Mouse (Mus musculus) stomach, embryonic 14.5 days (tissue): ENCODE measurements at regions not wholly inside any gene's neighbourhood (a gene's known extent, or its start where the extent isn't known, plus 50 kb on each side); places are given as distances from the start of the nearest gene placed in this dataset.

Experiments used
- ATAC-seq: fragments of 200-750 bp; cut with Nextera tagmentation; 2 replicates; pipeline ENCODE4 v1.8.0; 2017; ENCODE audit warnings: low read depth, moderate TSS enrichment; ENCODE audit not compliant: insufficient number of reproducible peaks, insufficient read depth, low FRiP score
- H3K27ac ChIP-seq: fragments of 300-500 bp; sonication (generic); 2 replicates; pipeline ENCODE4 v1.5.1; 2014; ENCODE audit warnings: mild to moderate bottlenecking, low read length, moderate library complexity, mixed read lengths
- H3K27me3 ChIP-seq: fragments of 300-500 bp; sonication (generic); 2 replicates; pipeline ENCODE4 v1.6.1; 2014; ENCODE audit warnings: low read length, control low read depth, mixed read lengths; ENCODE audit not compliant: control insufficient read depth, insufficient read depth
- H3K36me3 ChIP-seq: fragments of 300-500 bp; sonication (generic); 2 replicates; pipeline ENCODE4 v1.6.1; 2014; ENCODE audit warnings: mild to moderate bottlenecking, control low read depth, low read length, moderate library complexity, mixed read lengths; ENCODE audit not compliant: control insufficient read depth, insufficient read depth
- H3K4me1 ChIP-seq: fragments of 300-500 bp; sonication (generic); 2 replicates; pipeline ENCODE4 v1.6.1; 2014; ENCODE audit warnings: low read length, control low read depth, mixed read lengths; ENCODE audit not compliant: control insufficient read depth, insufficient read depth
- H3K4me2 ChIP-seq: fragments of 300-500 bp; sonication (generic); replicated peaks from 2 replicates; pipeline ENCODE4 v1.6.1; 2014; ENCODE audit warnings: low read depth, low read length, control low read depth
- H3K4me3 ChIP-seq: fragments of 300-500 bp; sonication (generic); 2 replicates; pipeline ENCODE4 v1.5.1; 2014; ENCODE audit warnings: low read depth, low read length, control low read depth
- H3K9ac ChIP-seq: fragments of 300-500 bp; sonication (generic); replicated peaks from 2 replicates; pipeline ENCODE4 v1.6.1; 2014; ENCODE audit warnings: low read depth, mild to moderate bottlenecking, control low read depth, low read length, moderate library complexity, mixed read lengths
- H3K9me3 ChIP-seq: fragments of 300-500 bp; sonication (generic); 2 replicates; pipeline ENCODE4 v1.6.1; 2016; ENCODE audit warnings: low read depth, low read length, control low read depth; ENCODE audit not compliant: control insufficient read depth
- WGBS: fragments of 180-500 bp; shearing (Covaris S2); extraction: QIAGEN DNeasy Blood & Tissue Kit; methylation state at CpG from one replicate; pipeline ENCODE4 v1.1.7; 2014; 5-methylcytosine and 5-hydroxymethylcytosine counted together

- Histone ChIP-seq H3K27me3 (no peaks in the 10 kb centered on the region), H3K9me3 (no peaks in the 10 kb centered on the region), H3K9ac (no peak overlapping the region), H3K36me3 (no peaks in the 10 kb centered on the region), H3K27ac (no peak overlapping the region), H3K4me1 (no peaks in the 10 kb centered on the region), H3K4me2 (no peak overlapping the region), H3K4me3 (no peak overlapping the region)
- WGBS, result 77% methylated on average over 5 of the region's 5 CpGs
- ATAC-seq, result no peak
Observed at GRCm38 (mm10) chr3:130932226-130932625, 178.0 kb upstream of the Lef1 start.

GRCm38 (mm10) chr3:130925000-130925399 is 185.3 kb upstream of the Lef1 start:
- Histone ChIP-seq H3K36me3 (no peaks in the 10 kb centered on the region), H3K27me3 (0 out of 2 replicates have a peak, but pooled peaks cover 2% of the 10 kb centered on the region), H3K9ac (no peak overlapping the region), H3K27ac (no peak overlapping the region), H3K4me3 (no peak overlapping the region), H3K4me1 (no peaks in the 10 kb centered on the region), H3K9me3 (no peaks in the 10 kb centered on the region), H3K4me2 (no peak overlapping the region)
- WGBS, result 61% methylated on average over 5 of the region's 5 CpGs
- no peak for ATAC-seq

GRCm38 (mm10) chr3:130923615-130923958 is 186.7 kb upstream of the Lef1 start:
- Histone ChIP-seq H3K36me3 (no peaks in the 10 kb centered on the region), H3K9ac (no peak overlapping the region), H3K4me2 (peak overlapping the region; percentile 37), H3K4me3 (peak overlapping the region; percentile 5; the same call in 1 of the 2 replicates), H3K4me1 (no peaks in the 10 kb centered on the region), H3K27me3 (0 out of 2 replicates have a peak, but pooled peaks cover 2% of the 10 kb centered on the region), H3K27ac (no peak overlapping the region), H3K9me3 (no peaks in the 10 kb centered on the region)
- no peak for ATAC-seq
- WGBS, result 21% methylated on average over 8 of the region's 8 CpGs

GRCm38 (mm10) chr3:130922812-130923614 is 187.3 kb upstream of the Lef1 start:
- no peaks in the 10 kb centered on the region for H3K9me3 ChIP-seq
- no peak for ATAC-seq
- H3K36me3 ChIP-seq, result no peaks in the 10 kb centered on the region
- H3K27ac ChIP-seq, result no peak overlapping the region
- H3K4me2 ChIP-seq, result peak overlapping the region; percentile 37
- H3K4me3 ChIP-seq, result peak overlapping the region; percentile 5; the same call in 1 of the 2 replicates
- no peaks in the 10 kb centered on the region for H3K4me1 ChIP-seq
- WGBS, result 16% methylated on average over 23 of the region's 23 CpGs
- 0 out of 2 replicates have a peak, but pooled peaks cover 2% of the 10 kb centered on the region for H3K27me3 ChIP-seq
- H3K9ac ChIP-seq, result no peak overlapping the region

- Histone ChIP-seq H3K9ac (no peak overlapping the region), H3K9me3 (no peaks in the 10 kb centered on the region), H3K27ac (no peak overlapping the region), H3K4me3 (no peak overlapping the region), H3K4me1 (no peaks in the 10 kb centered on the region), H3K27me3 (0 out of 2 replicates have a peak, but pooled peaks cover 2% of the 10 kb centered on the region), H3K4me2 (no peak overlapping the region), H3K36me3 (no peaks in the 10 kb centered on the region)
- no peak for ATAC-seq
- 89% methylated on average over 9 of the region's 9 CpGs for WGBS
Observed at GRCm38 (mm10) chr3:130921621-130922245, 188.5 kb upstream of the Lef1 start.

GRCm38 (mm10) chr3:130913812-130914211 is 183.6 kb upstream of the Rpl34 start:
- no peak for ATAC-seq
- Histone ChIP-seq H3K27me3 (no peaks in the 10 kb centered on the region), H3K36me3 (no peaks in the 10 kb centered on the region), H3K4me2 (no peak overlapping the region), H3K9me3 (no peaks in the 10 kb centered on the region), H3K9ac (no peak overlapping the region), H3K4me3 (no peak overlapping the region), H3K27ac (no peak overlapping the region), H3K4me1 (no peaks in the 10 kb centered on the region)
- 70% methylated on average over 7 of the region's 7 CpGs for WGBS

GRCm38 (mm10) chr3:130905101-130905500 is 174.9 kb upstream of the Rpl34 start:
- no peak overlapping the region for H3K27ac ChIP-seq
- H3K9ac ChIP-seq, result no peak overlapping the region
- 37% methylated on average over 8 of the region's 8 CpGs for WGBS
- H3K27me3 ChIP-seq, result no peaks in the 10 kb centered on the region
- H3K4me2 ChIP-seq, result no peak overlapping the region
- H3K4me3 ChIP-seq, result no peak overlapping the region
- no peaks in the 10 kb centered on the region for H3K36me3 ChIP-seq
- no peaks in the 10 kb centered on the region for H3K4me1 ChIP-seq
- H3K9me3 ChIP-seq, result no peaks in the 10 kb centered on the region
- ATAC-seq, result no peak

GRCm38 (mm10) chr3:130903329-130903728 is 173.1 kb upstream of the Rpl34 start:
- H3K9ac ChIP-seq, result no peak overlapping the region
- H3K27me3 ChIP-seq, result no peaks in the 10 kb centered on the region
- no peak overlapping the region for H3K27ac ChIP-seq
- H3K4me2 ChIP-seq, result no peak overlapping the region
- no peak for ATAC-seq
- WGBS, result 89% methylated on average over 7 of the region's 7 CpGs
- no peaks in the 10 kb centered on the region for H3K9me3 ChIP-seq
- H3K36me3 ChIP-seq, result no peaks in the 10 kb centered on the region
- H3K4me3 ChIP-seq, result no peak overlapping the region
- H3K4me1 ChIP-seq, result no peaks in the 10 kb centered on the region
